Mouse (Mus musculus): ENCODE results near the gene Garem2. TPM values are rescaled to one million over a fixed set of nuclear protein-coding genes. Genes with fewer than 3 reads are reported as not detected.
A peak's percentile ranks its signal among the peaks of the same experiment; 100 is the strongest.

The Garem2 gene
- polyA plus RNA-seq, 1 experiment from 2014 or later: 0.80 TPM

- Histone ChIP-seq H3K9ac (ENCODE audit: low read depth, low read length) (no peak overlapping the region), H3K4me1 (ENCODE audit: control insufficient read depth, insufficient read depth, low read length) (peaks cover 10% of the 10 kb centered on the region), H3K4me3 (ENCODE audit: low read length) (no peak overlapping the region), H3K4me2 (replicated peaks; ENCODE audit: low read depth, low read length) (no peak overlapping the region), H3K27me3 (ENCODE audit: control insufficient read depth, insufficient read depth, low read length) (peaks cover 19% of the 10 kb centered on the region), H3K36me3 (ENCODE audit: control insufficient read depth, insufficient read depth, low read length) (peaks cover 28% of the 10 kb centered on the region), H3K27ac (ENCODE audit: low read depth, low read length) (no peak overlapping the region), H3K9me3 (ENCODE audit: control insufficient read depth, low read length) (no peaks in the 10 kb centered on the region)
- WGBS: 28% methylated on average over 10 of the region's 10 CpGs
- no peak for ATAC-seq (ENCODE audit: low FRiP score, low TSS enrichment)
These were observed 10.8 kb downstream of the Garem2 start for GRCm38 (mm10) chr5:30115718-30116117.

GRCm38 (mm10) chr5:30118018-30118417 is 13.1 kb downstream of the Garem2 start:
- Histone ChIP-seq H3K9me3 (ENCODE audit: control insufficient read depth, low read length) (no peaks in the 10 kb centered on the region), H3K4me2 (replicated peaks; ENCODE audit: low read depth, low read length) (no peak overlapping the region), H3K36me3 (ENCODE audit: control insufficient read depth, insufficient read depth, low read length) (peaks cover 51% of the 10 kb centered on the region), H3K27me3 (ENCODE audit: control insufficient read depth, insufficient read depth, low read length) (peaks cover 13% of the 10 kb centered on the region), H3K27ac (ENCODE audit: low read depth, low read length) (no peak overlapping the region), H3K9ac (ENCODE audit: low read depth, low read length) (no peak overlapping the region), H3K4me1 (ENCODE audit: control insufficient read depth, insufficient read depth, low read length) (no peaks in the 10 kb centered on the region), H3K4me3 (ENCODE audit: low read length) (no peak overlapping the region)
- no peak for ATAC-seq (ENCODE audit: low FRiP score, low TSS enrichment)
- 90% methylated on average over 1 of the region's 1 CpGs for WGBS

GRCm38 (mm10) chr5:30119163-30119562 is 14.2 kb downstream of the Garem2 start:
- H3K9me3 ChIP-seq (ENCODE audit: control insufficient read depth, low read length): no peaks in the 10 kb centered on the region
- no peak overlapping the region for H3K4me3 ChIP-seq (ENCODE audit: low read length)
- no peak for ATAC-seq (ENCODE audit: low FRiP score, low TSS enrichment)
- H3K36me3 ChIP-seq (ENCODE audit: control insufficient read depth, insufficient read depth, low read length): peaks cover 61% of the 10 kb centered on the region
- peak overlapping the region; percentile 42; the same call in 1 of the 2 replicates for H3K27ac ChIP-seq (ENCODE audit: low read depth, low read length)
- no peaks in the 10 kb centered on the region for H3K4me1 ChIP-seq (ENCODE audit: control insufficient read depth, insufficient read depth, low read length)
- 67% methylated on average over 6 of the region's 6 CpGs for WGBS
- peaks cover 9% of the 10 kb centered on the region for H3K27me3 ChIP-seq (ENCODE audit: control insufficient read depth, insufficient read depth, low read length)
- H3K9ac ChIP-seq (ENCODE audit: low read depth, low read length): no peak overlapping the region
- H3K4me2 ChIP-seq (replicated peaks; ENCODE audit: low read depth, low read length): no peak overlapping the region

GRCm38 (mm10) chr5:30120106-30120505 is 15.1 kb downstream of the Garem2 start:
- Histone ChIP-seq H3K4me2 (replicated peaks; ENCODE audit: low read depth, low read length) (no peak overlapping the region), H3K4me1 (ENCODE audit: control insufficient read depth, insufficient read depth, low read length) (no peaks in the 10 kb centered on the region), H3K9ac (ENCODE audit: low read depth, low read length) (no peak overlapping the region), H3K4me3 (ENCODE audit: low read length) (no peak overlapping the region), H3K27me3 (ENCODE audit: control insufficient read depth, insufficient read depth, low read length) (0 out of 2 replicates have a peak, but pooled peaks cover 3% of the 10 kb centered on the region), H3K9me3 (ENCODE audit: control insufficient read depth, low read length) (no peaks in the 10 kb centered on the region), H3K27ac (ENCODE audit: low read depth, low read length) (no peak overlapping the region), H3K36me3 (ENCODE audit: control insufficient read depth, insufficient read depth, low read length) (peaks cover 70% of the 10 kb centered on the region)
- 86% methylated on average over 7 of the region's 7 CpGs for WGBS
- ATAC-seq (ENCODE audit: low FRiP score, low TSS enrichment): no peak

- no peaks in the 10 kb centered on the region for H3K27me3 ChIP-seq (ENCODE audit: control insufficient read depth, insufficient read depth, low read length)
- H3K27ac ChIP-seq (ENCODE audit: low read depth, low read length): no peak overlapping the region
- H3K9me3 ChIP-seq (ENCODE audit: control insufficient read depth, low read length): no peaks in the 10 kb centered on the region
- H3K36me3 ChIP-seq (ENCODE audit: control insufficient read depth, insufficient read depth, low read length): peaks cover 93% of the 10 kb centered on the region
- WGBS: 94% methylated on average over 6 of the region's 6 CpGs
- no peaks in the 10 kb centered on the region for H3K4me1 ChIP-seq (ENCODE audit: control insufficient read depth, insufficient read depth, low read length)
- no peak overlapping the region for H3K4me2 ChIP-seq (replicated peaks; ENCODE audit: low read depth, low read length)
- no peak overlapping the region for H3K4me3 ChIP-seq (ENCODE audit: low read length)
- H3K9ac ChIP-seq (ENCODE audit: low read depth, low read length): no peak overlapping the region
- ATAC-seq (ENCODE audit: low FRiP score, low TSS enrichment): no peak
These were observed 17.5 kb downstream of the Garem2 start for GRCm38 (mm10) chr5:30122481-30122880.

GRCm38 (mm10) chr5:30125587-30125986 is 20.6 kb downstream of the Garem2 start:
- 56% methylated on average over 5 of the region's 5 CpGs for WGBS

DNA sequence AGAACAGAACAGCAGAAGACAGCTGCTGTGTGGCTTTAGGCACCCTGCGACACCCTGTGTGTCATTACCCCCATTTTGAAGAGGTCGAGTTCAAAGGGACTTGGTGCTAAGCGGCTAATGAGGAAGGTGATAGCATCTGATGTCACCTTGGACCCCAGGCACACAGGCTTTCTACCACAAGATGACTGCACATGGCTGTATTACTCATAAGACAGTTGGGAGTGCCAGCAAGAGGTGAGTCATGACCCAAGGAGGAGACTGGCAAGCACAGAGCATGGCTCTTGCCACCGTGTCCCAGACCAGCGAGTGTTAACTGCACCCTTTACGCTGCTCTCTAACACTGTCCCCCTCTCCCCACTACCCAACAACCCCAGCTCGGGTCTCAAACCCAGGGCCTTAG is 21.8 kb downstream of the Garem2 start:
- no peak overlapping the region for H3K27ac ChIP-seq (ENCODE audit: low read depth, low read length)
- 85% methylated on average over 7 of the region's 7 CpGs for WGBS
- no peaks in the 10 kb centered on the region for H3K27me3 ChIP-seq (ENCODE audit: control insufficient read depth, insufficient read depth, low read length)
- H3K4me3 ChIP-seq (ENCODE audit: low read length): no peak overlapping the region
- no peaks in the 10 kb centered on the region for H3K4me1 ChIP-seq (ENCODE audit: control insufficient read depth, insufficient read depth, low read length)
- H3K36me3 ChIP-seq (ENCODE audit: control insufficient read depth, insufficient read depth, low read length): peaks cover 90% of the 10 kb centered on the region
- no peak overlapping the region for H3K9ac ChIP-seq (ENCODE audit: low read depth, low read length)
- ATAC-seq (ENCODE audit: low FRiP score, low TSS enrichment): no peak
- H3K9me3 ChIP-seq (ENCODE audit: control insufficient read depth, low read length): no peaks in the 10 kb centered on the region
- H3K4me2 ChIP-seq (replicated peaks; ENCODE audit: low read depth, low read length): no peak overlapping the region

More at GRCm38 (mm10) chr5:30125587-30125986, 20.6 kb downstream of the Garem2 start:
- Histone ChIP-seq H3K4me2 (replicated peaks; ENCODE audit: low read depth, low read length) (no peak overlapping the region), H3K9ac (ENCODE audit: low read depth, low read length) (no peak overlapping the region), H3K27me3 (ENCODE audit: control insufficient read depth, insufficient read depth, low read length) (no peaks in the 10 kb centered on the region), H3K27ac (ENCODE audit: low read depth, low read length) (no peak overlapping the region), H3K4me1 (ENCODE audit: control insufficient read depth, insufficient read depth, low read length) (no peaks in the 10 kb centered on the region), H3K36me3 (ENCODE audit: control insufficient read depth, insufficient read depth, low read length) (peaks cover 95% of the 10 kb centered on the region), H3K9me3 (ENCODE audit: control insufficient read depth, low read length) (no peaks in the 10 kb centered on the region), H3K4me3 (ENCODE audit: low read length) (no peak overlapping the region)
- ATAC-seq (ENCODE audit: low FRiP score, low TSS enrichment): no peak

- Histone ChIP-seq H3K4me3 (ENCODE audit: low read length) (no peak overlapping the region), H3K36me3 (ENCODE audit: control insufficient read depth, insufficient read depth, low read length) (peaks cover 87% of the 10 kb centered on the region), H3K27ac (ENCODE audit: low read depth, low read length) (no peak overlapping the region), H3K9me3 (ENCODE audit: control insufficient read depth, low read length) (no peaks in the 10 kb centered on the region), H3K9ac (ENCODE audit: low read depth, low read length) (no peak overlapping the region), H3K27me3 (ENCODE audit: control insufficient read depth, insufficient read depth, low read length) (no peaks in the 10 kb centered on the region), H3K4me1 (ENCODE audit: control insufficient read depth, insufficient read depth, low read length) (no peaks in the 10 kb centered on the region), H3K4me2 (replicated peaks; ENCODE audit: low read depth, low read length) (no peak overlapping the region)
- WGBS: 94% methylated on average over 13 of the region's 13 CpGs
- ATAC-seq (ENCODE audit: low FRiP score, low TSS enrichment): no peak
These were observed 23.1 kb downstream of the Garem2 start for GRCm38 (mm10) chr5:30127921-30128597.

DNA sequence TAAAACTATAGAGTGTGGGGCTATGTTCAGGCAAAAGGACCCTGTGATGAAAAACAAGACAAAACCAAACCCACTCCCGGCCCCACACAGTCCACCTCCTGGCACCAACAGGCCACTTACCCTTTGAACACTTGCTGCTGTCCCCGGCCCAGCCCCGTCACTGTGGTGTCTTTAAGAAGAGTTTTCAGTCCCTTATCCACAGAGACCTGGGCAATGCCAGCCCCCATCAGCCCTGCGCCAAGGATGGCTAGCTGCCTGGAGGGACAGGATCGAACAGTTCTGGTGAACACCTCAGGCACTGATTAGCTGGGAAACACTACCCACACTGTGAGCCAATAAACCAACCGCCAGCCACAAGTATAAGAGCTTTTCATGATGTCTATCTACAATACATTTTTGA is 23.7 kb downstream of the Garem2 start:
- no peak for ATAC-seq (ENCODE audit: low FRiP score, low TSS enrichment)
- peaks cover 88% of the 10 kb centered on the region for H3K36me3 ChIP-seq (ENCODE audit: control insufficient read depth, insufficient read depth, low read length)
- no peak overlapping the region for H3K4me3 ChIP-seq (ENCODE audit: low read length)
- no peaks in the 10 kb centered on the region for H3K4me1 ChIP-seq (ENCODE audit: control insufficient read depth, insufficient read depth, low read length)
- H3K9ac ChIP-seq (ENCODE audit: low read depth, low read length): no peak overlapping the region
- WGBS: 96% methylated on average over 6 of the region's 6 CpGs
- no peaks in the 10 kb centered on the region for H3K27me3 ChIP-seq (ENCODE audit: control insufficient read depth, insufficient read depth, low read length)
- H3K4me2 ChIP-seq (replicated peaks; ENCODE audit: low read depth, low read length): no peak overlapping the region
- H3K27ac ChIP-seq (ENCODE audit: low read depth, low read length): no peak overlapping the region
- no peaks in the 10 kb centered on the region for H3K9me3 ChIP-seq (ENCODE audit: control insufficient read depth, low read length)
